Mouse (Mus musculus) liver, postnatal 0 days (tissue): ENCODE data around the gene Ifngr2.

Experiments
- CTCF ChIP-seq: sonication (generic); IDR thresholded peaks from 2 replicates; pipeline ENCODE4 v1.5.1; 2016; ENCODE audit warnings: antibody characterized with exemption, low read depth
- EP300 ChIP-seq: IDR thresholded peaks from 2 replicates; pipeline ENCODE4 v1.6.1; 2016; ENCODE audit warnings: antibody characterized with exemption, low read depth, mild to moderate bottlenecking

DNA sequence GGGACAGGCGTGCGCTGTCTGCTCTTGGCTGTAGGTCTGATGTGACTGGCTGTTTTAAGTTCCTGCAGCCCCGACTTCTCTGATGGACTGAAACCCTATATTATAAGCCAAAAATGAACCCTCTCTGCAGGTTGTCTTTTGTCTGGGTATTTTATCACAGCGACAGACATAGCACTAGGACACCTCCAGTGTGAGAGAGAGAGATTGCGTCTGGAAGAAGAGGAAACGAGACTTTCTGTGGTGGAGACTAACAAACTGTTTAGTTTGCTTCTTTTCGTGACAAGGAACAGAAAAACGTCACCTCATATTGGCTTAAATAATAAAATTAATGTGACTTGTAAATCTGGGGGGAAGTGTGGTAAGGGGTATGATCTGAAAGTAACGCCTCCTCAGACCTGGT lies 54.8 kb downstream of the Ifngr2 start:
- TF ChIP-seq CTCF (no peak), EP300 (no peak)
